Mouse (Mus musculus): ENCODE data around the gene Spi1. TPM values are rescaled to one million over a fixed set of nuclear protein-coding genes. Genes with fewer than 3 reads are reported as not detected.

The Spi1 gene
- polyA plus RNA-seq, 1 experiment from 2014 or later: 6.4 TPM

DNA sequence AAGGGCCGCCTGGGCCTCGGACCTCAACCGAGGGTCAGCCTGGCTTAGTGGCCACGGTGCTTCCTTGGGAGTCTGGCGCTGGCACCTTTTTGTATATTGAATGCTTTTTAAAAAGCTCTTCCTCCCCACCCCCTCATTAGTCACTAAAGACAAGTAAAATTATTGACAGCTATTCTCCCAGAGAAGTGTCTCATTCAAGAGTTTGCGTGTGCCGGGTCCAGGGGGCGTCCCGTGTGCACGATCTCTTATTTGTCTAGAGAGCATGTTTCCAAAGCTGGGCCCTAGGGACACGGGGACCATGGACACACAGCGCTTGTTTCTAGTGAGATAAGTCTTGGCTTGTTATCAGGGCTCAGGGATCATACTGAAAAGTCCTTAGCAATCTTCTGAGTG, 33.4 kb downstream of the Spi1 start:
- ATAC-seq (ENCODE audit: low read depth): peak; percentile 11; the same call in 1 of the 2 replicates
- no peak overlapping the region for H3K27ac ChIP-seq (ENCODE audit: low read length)

GRCm38 (mm10) chr2:91116842-91117241, 34.7 kb downstream of the Spi1 start:
- Histone ChIP-seq H3K4me1 (replicated peaks; ENCODE audit: control insufficient read depth, insufficient read depth, low read length) (peaks cover 4% of the 10 kb centered on the region; the same call in 1 of the 2 replicates), H3K36me3 (ENCODE audit: control insufficient read depth, insufficient read depth, low read length) (no peaks in the 10 kb centered on the region), H3K4me3 (ENCODE audit: low read length) (no peak overlapping the region), H3K27ac (ENCODE audit: low read length) (no peak overlapping the region), H3K27me3 (ENCODE audit: control insufficient read depth, insufficient read depth, low read depth, low read length) (no peaks in the 10 kb centered on the region; the same call in 1 of the 2 replicates), H3K9me3 (ENCODE audit: control insufficient read depth, low read length) (no peaks in the 10 kb centered on the region), H3K9ac (ENCODE audit: low read length) (no peak overlapping the region), H3K4me2 (ENCODE audit: low read depth, low read length) (no peak overlapping the region)
- whole genome bisulfite sequencing: 68% methylated on average over 5 of the region's 5 CpGs
- no peak for ATAC-seq (ENCODE audit: low read depth)

More for the DNA sequence above, 33.4 kb downstream of the Spi1 start:
- 17% methylated on average over 12 of the region's 12 CpGs for WGBS
- peak overlapping the region; percentile 85 for H3K9ac ChIP-seq (ENCODE audit: low read length)
- no peaks in the 10 kb centered on the region; the same call in 1 of the 2 replicates for H3K27me3 ChIP-seq (ENCODE audit: control insufficient read depth, insufficient read depth, low read depth, low read length)
- no peaks in the 10 kb centered on the region for H3K36me3 ChIP-seq (ENCODE audit: control insufficient read depth, insufficient read depth, low read length)
- H3K4me1 ChIP-seq (replicated peaks; ENCODE audit: control insufficient read depth, insufficient read depth, low read length): peaks cover 4% of the 10 kb centered on the region; the same call in 1 of the 2 replicates
- H3K4me2 ChIP-seq (ENCODE audit: low read depth, low read length): peak overlapping the region; percentile 97
- peak overlapping the region; percentile 57 for H3K4me3 ChIP-seq (ENCODE audit: low read length)
- H3K9me3 ChIP-seq (ENCODE audit: control insufficient read depth, low read length): no peaks in the 10 kb centered on the region

- H3K27me3 ChIP-seq (ENCODE audit: control insufficient read depth, insufficient read depth, low read depth, low read length): no peaks in the 10 kb centered on the region; the same call in 1 of the 2 replicates
- no peaks in the 10 kb centered on the region for H3K36me3 ChIP-seq (ENCODE audit: control insufficient read depth, insufficient read depth, low read length)
- H3K4me1 ChIP-seq (replicated peaks; ENCODE audit: control insufficient read depth, insufficient read depth, low read length): peaks cover 4% of the 10 kb centered on the region; the same call in 1 of the 2 replicates
- 76% methylated on average over 11 of the region's 11 CpGs for WGBS
- H3K27ac ChIP-seq (ENCODE audit: low read length): no peak within 1 kb of the TSS
- ATAC-seq (ENCODE audit: low read depth): no peak
- no peak within 1 kb of the TSS for H3K4me2 ChIP-seq (ENCODE audit: low read depth, low read length)
- H3K9me3 ChIP-seq (ENCODE audit: control insufficient read depth, low read length): no peaks in the 10 kb centered on the region
- no peak within 1 kb of the TSS for H3K9ac ChIP-seq (ENCODE audit: low read length)
- no peak within 1 kb of the TSS for H3K4me3 ChIP-seq (ENCODE audit: low read length)
Measured at GRCm38 (mm10) chr2:91117585-91118275, 35.5 kb downstream of the Spi1 start, which contains the start of gene Mybpc3. Gene Mybpc3, plus strand, starts transcription at chr2:91118144.

GRCm38 (mm10) chr2:91118647-91119046, 36.5 kb downstream of the Spi1 start:
- ATAC-seq (ENCODE audit: low read depth): no peak
- Histone ChIP-seq H3K27ac (ENCODE audit: low read length) (no peak overlapping the region), H3K9me3 (ENCODE audit: control insufficient read depth, low read length) (no peaks in the 10 kb centered on the region), H3K27me3 (ENCODE audit: control insufficient read depth, insufficient read depth, low read depth, low read length) (no peaks in the 10 kb centered on the region; the same call in 1 of the 2 replicates), H3K36me3 (ENCODE audit: control insufficient read depth, insufficient read depth, low read length) (no peaks in the 10 kb centered on the region), H3K4me1 (replicated peaks; ENCODE audit: control insufficient read depth, insufficient read depth, low read length) (peaks cover 4% of the 10 kb centered on the region; the same call in 1 of the 2 replicates), H3K4me3 (ENCODE audit: low read length) (no peak overlapping the region), H3K9ac (ENCODE audit: low read length) (no peak overlapping the region), H3K4me2 (ENCODE audit: low read depth, low read length) (no peak overlapping the region)
- 73% methylated on average over 1 of the region's 1 CpGs for WGBS

- Histone ChIP-seq H3K27me3 (ENCODE audit: control insufficient read depth, insufficient read depth, low read depth, low read length) (no peaks in the 10 kb centered on the region; the same call in 1 of the 2 replicates), H3K9ac (ENCODE audit: low read length) (no peak overlapping the region), H3K4me3 (ENCODE audit: low read length) (no peak overlapping the region), H3K4me2 (ENCODE audit: low read depth, low read length) (no peak overlapping the region), H3K9me3 (ENCODE audit: control insufficient read depth, low read length) (no peaks in the 10 kb centered on the region), H3K4me1 (replicated peaks; ENCODE audit: control insufficient read depth, insufficient read depth, low read length) (peaks cover 4% of the 10 kb centered on the region; the same call in 1 of the 2 replicates), H3K36me3 (ENCODE audit: control insufficient read depth, insufficient read depth, low read length) (no peaks in the 10 kb centered on the region), H3K27ac (ENCODE audit: low read length) (no peak overlapping the region)
- WGBS: 84% methylated on average over 19 of the region's 19 CpGs
- ATAC-seq (ENCODE audit: low read depth): no peak
Measured at GRCm38 (mm10) chr2:91119061-91119460, 36.9 kb downstream of the Spi1 start.

- Histone ChIP-seq H3K4me3 (ENCODE audit: low read length) (no peak overlapping the region), H3K27ac (ENCODE audit: low read length) (no peak overlapping the region), H3K36me3 (ENCODE audit: control insufficient read depth, insufficient read depth, low read length) (no peaks in the 10 kb centered on the region), H3K9me3 (ENCODE audit: control insufficient read depth, low read length) (no peaks in the 10 kb centered on the region), H3K4me2 (ENCODE audit: low read depth, low read length) (no peak overlapping the region), H3K27me3 (ENCODE audit: control insufficient read depth, insufficient read depth, low read depth, low read length) (no peaks in the 10 kb centered on the region; the same call in 1 of the 2 replicates), H3K9ac (ENCODE audit: low read length) (no peak overlapping the region), H3K4me1 (replicated peaks; ENCODE audit: control insufficient read depth, insufficient read depth, low read length) (peaks cover 4% of the 10 kb centered on the region; the same call in 1 of the 2 replicates)
- no peak for ATAC-seq (ENCODE audit: low read depth)
- WGBS: 72% methylated on average over 6 of the region's 6 CpGs
Measured at GRCm38 (mm10) chr2:91119551-91119950, 37.4 kb downstream of the Spi1 start.

DNA sequence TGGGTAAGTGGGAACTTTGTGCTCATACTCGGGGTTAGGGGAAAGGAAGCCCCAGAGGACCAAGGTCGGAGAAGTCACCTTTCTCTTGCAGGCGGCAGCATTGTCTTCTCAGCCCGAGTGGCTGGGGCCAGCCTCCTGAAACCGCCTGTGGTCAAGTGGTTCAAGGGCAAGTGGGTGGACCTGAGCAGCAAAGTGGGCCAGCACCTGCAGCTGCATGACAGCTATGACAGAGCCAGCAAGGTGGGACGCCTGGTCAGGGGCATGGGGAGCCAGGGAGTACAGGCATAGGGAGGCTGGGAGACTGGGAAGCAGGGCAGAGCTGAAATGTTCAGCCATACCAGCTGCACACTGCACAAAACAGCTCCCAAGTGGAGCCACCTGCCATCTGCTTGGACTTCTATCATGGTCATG, 38.1 kb downstream of the Spi1 start:
- Histone ChIP-seq H3K36me3 (ENCODE audit: control insufficient read depth, insufficient read depth, low read length) (no peaks in the 10 kb centered on the region), H3K4me1 (replicated peaks; ENCODE audit: control insufficient read depth, insufficient read depth, low read length) (peaks cover 3% of the 10 kb centered on the region; the same call in 1 of the 2 replicates), H3K27me3 (ENCODE audit: control insufficient read depth, insufficient read depth, low read depth, low read length) (no peaks in the 10 kb centered on the region; the same call in 1 of the 2 replicates), H3K9ac (ENCODE audit: low read length) (no peak overlapping the region), H3K9me3 (ENCODE audit: control insufficient read depth, low read length) (no peaks in the 10 kb centered on the region), H3K27ac (ENCODE audit: low read length) (no peak overlapping the region), H3K4me3 (ENCODE audit: low read length) (no peak overlapping the region), H3K4me2 (ENCODE audit: low read depth, low read length) (no peak overlapping the region)
- ATAC-seq (ENCODE audit: low read depth): no peak
- WGBS: 48% methylated on average over 6 of the region's 6 CpGs

GRCm38 (mm10) chr2:91121011-91121410, 38.8 kb downstream of the Spi1 start:
- Histone ChIP-seq H3K4me2 (ENCODE audit: low read depth, low read length) (no peak overlapping the region), H3K9me3 (ENCODE audit: control insufficient read depth, low read length) (no peaks in the 10 kb centered on the region), H3K36me3 (ENCODE audit: control insufficient read depth, insufficient read depth, low read length) (no peaks in the 10 kb centered on the region), H3K9ac (ENCODE audit: low read length) (no peak overlapping the region), H3K27ac (ENCODE audit: low read length) (no peak overlapping the region), H3K4me3 (ENCODE audit: low read length) (no peak overlapping the region), H3K4me1 (replicated peaks; ENCODE audit: control insufficient read depth, insufficient read depth, low read length) (no peaks in the 10 kb centered on the region), H3K27me3 (ENCODE audit: control insufficient read depth, insufficient read depth, low read depth, low read length) (no peaks in the 10 kb centered on the region; the same call in 1 of the 2 replicates)
- ATAC-seq (ENCODE audit: low read depth): no peak
- WGBS: 70% methylated on average over 6 of the region's 6 CpGs

DNA sequence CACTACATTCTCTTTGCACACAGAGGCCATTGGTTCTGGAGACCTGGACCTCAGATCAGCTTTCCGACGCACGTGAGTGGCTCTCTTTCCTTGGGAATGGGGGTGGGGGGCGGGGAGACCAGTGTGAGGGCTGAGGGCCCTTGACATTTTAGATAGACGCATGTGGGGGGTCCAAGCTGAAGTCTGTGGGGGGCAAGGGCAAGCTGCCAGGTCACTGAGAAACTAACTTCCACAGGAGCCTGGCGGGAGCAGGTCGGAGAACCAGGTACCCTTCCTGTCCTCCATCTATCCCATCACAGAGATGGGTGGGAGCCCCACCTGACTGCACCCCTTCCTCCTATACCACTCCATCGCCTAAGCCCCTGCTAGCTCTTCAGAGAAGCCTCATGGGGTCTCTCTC, 39.3 kb downstream of the Spi1 start:
- no peak for ATAC-seq (ENCODE audit: low read depth)
- H3K9ac ChIP-seq (ENCODE audit: low read length): no peak overlapping the region
- no peak overlapping the region for H3K4me3 ChIP-seq (ENCODE audit: low read length)
- 39% methylated on average over 8 of the region's 8 CpGs for WGBS
- no peak overlapping the region for H3K4me2 ChIP-seq (ENCODE audit: low read depth, low read length)
- no peaks in the 10 kb centered on the region for H3K36me3 ChIP-seq (ENCODE audit: control insufficient read depth, insufficient read depth, low read length)
- no peaks in the 10 kb centered on the region for H3K9me3 ChIP-seq (ENCODE audit: control insufficient read depth, low read length)
- no peak overlapping the region for H3K27ac ChIP-seq (ENCODE audit: low read length)
- no peaks in the 10 kb centered on the region for H3K27me3 ChIP-seq (ENCODE audit: control insufficient read depth, insufficient read depth, low read depth, low read length)
- H3K4me1 ChIP-seq (replicated peaks; ENCODE audit: control insufficient read depth, insufficient read depth, low read length): no peaks in the 10 kb centered on the region
